Comparison of ENCODE assay signal across 8 mouse cellular contexts in the genomic region with DNA sequence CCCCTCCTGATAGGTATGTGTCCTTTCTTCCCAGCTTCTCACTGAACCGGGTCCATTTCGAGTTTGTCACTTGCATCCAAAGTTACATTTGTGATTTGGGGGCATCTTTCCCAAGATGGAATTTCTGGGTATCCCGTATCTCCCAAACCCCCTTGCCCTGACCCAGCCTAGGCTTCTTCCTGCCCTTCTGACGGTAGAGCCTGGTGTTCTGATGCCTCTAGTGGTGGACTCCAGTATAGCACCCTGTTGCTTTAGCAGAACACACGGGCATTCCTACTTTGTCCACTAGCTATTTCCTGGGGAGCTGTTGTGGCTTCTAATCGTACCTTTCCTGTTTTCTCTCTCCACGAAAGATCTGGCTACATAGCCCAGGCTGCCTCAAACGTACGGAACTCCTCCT. TPM values are rescaled to one million over a fixed set of nuclear protein-coding genes. Genes with fewer than 3 reads are reported as not detected.
DNase-seq lines count a peak whose midpoint lies in the region; ATAC-seq lines count a peak whose summit lies in the region.

No protein-coding gene starts in this region.

- peak; percentile 51 for DNase-seq in ovary, postnatal 10 days (ENCODE audit: low spot score)
- DNase-seq in ovary, adult 18-20 months (ENCODE audit: low spot score), result no peak
- peak; percentile 35 for DNase-seq in cerebellum, adult 11 months
- peak; percentile 38 to 85 for DNase-seq in frontal cortex, adult 2 months (ENCODE audit: extremely low spot score in 1 of 2, low spot score in 1 of 2)
- peak; percentile 92 for DNase-seq in hindlimb bud, embryonic 11.5 days (ENCODE audit: extremely low spot score, low read depth, low spot score)
- DNase-seq in left cerebral cortex, postnatal 14 days (ENCODE audit: low spot score in 2 of 2), result peak; percentile 79
- DNase-seq in spleen, postnatal 4 days (ENCODE audit: low spot score in 2 of 2), result peak; percentile 72 to 89

- intact Hi-C loops in left cerebral cortex, postnatal 14 days (cut with DNase I), result loop anchor here (2.0 kb wide), 3 partner anchors 183 to 363 kb away; no protein-coding TSS in a partner anchor

- peak; percentile 74 for ATAC-seq in monocyte, adult 5-6 weeks (replicated peaks; ENCODE audit: insufficient number of reproducible peaks, low FRiP score, low TSS enrichment, poor library complexity, severe bottlenecking)

RNA-seq across cellular contexts. Expression of a gene that starts 32.3 kb away (rescaled TPM):
- polyA plus RNA-seq in frontal cortex, adult 2 months (2012; rRNA removed), result 6.2 and 7.0 TPM in 2 replicates
- total RNA-seq in left cerebral cortex, postnatal 14 days (2021), result 1 to 10 TPM; 8.6 to 8.8 TPM
- total RNA-seq in monocyte, adult 5-6 weeks (2017), result 8.4 to 20.3 TPM (median 8.5 TPM) in 3 replicates
